Mouse (Mus musculus) C2C12 (cell line): ENCODE results near the gene Ugt1a9.

ENCODE experiments used
- CEBPB ChIP-seq: IDR thresholded peaks from one replicate; pipeline ENCODE4 v1.6.1; 2011; ENCODE audit warnings: low read depth, mild to moderate bottlenecking, control low read depth, moderate library complexity
- CTCF ChIP-seq: IDR thresholded peaks from one replicate; pipeline ENCODE4 v1.5.1; 2011; ENCODE audit not compliant: control insufficient read depth, insufficient read depth, insufficient read length
- MAX ChIP-seq: IDR thresholded peaks from one replicate; pipeline ENCODE4 v1.6.1; 2011; ENCODE audit warnings: mild to moderate bottlenecking, control low read depth
- USF1 ChIP-seq: IDR thresholded peaks from one replicate; pipeline ENCODE4 v1.6.1; 2011; ENCODE audit warnings: low read depth, mild to moderate bottlenecking, control low read depth, moderate library complexity

DNA sequence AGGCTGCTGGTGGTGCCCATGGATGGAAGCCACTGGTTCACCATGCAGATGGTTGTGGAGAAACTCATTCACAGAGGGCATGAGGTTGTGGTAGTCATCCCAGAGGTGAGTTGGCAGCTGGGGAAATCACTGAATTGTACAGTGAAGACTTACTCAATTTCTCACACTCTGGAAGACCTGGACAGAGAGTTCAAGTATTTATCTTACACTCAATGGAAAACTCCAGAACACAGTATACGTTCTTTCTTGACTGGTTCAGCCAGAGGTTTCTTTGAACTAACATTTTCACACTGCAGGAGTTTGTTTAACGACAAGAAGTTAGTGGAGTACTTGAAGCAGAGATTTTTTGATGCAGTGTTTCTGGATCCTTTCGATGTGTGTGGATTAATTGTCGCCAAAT is 302 bp downstream of the Ugt1a9 start:
- no peak for TF ChIP-seq CTCF
- TF ChIP-seq MAX = no peak
- no peak for TF ChIP-seq USF1
- no peak for TF ChIP-seq CEBPB
